Mouse (Mus musculus) cerebellum, adult 2 months (tissue): Measurements from ENCODE around the gene Ppp4r3a. TPM values are rescaled to one million over a fixed set of nuclear protein-coding genes. Genes with fewer than 3 reads are reported as not detected.
A peak's percentile ranks its signal among the peaks of the same experiment; 100 is the strongest.

ENCODE experiments used
- DNase-seq, 2 experiments: peaks; one replicate each; pipeline ENCODE4 v3.0.0; 2021
- H3K27ac ChIP-seq: fragments of 200-500 bp; 2 replicates; pipeline ENCODE4 v1.5.1; 2012; ENCODE audit warnings: low read length, control low read depth, inconsistent platforms; ENCODE audit not compliant: insufficient read depth
- H3K27me3 ChIP-seq: fragments of 200-500 bp; 2 replicates; pipeline ENCODE4 v1.6.1; 2012; ENCODE audit warnings: inconsistent platforms, mild to moderate bottlenecking, low read length, moderate library complexity; ENCODE audit not compliant: control insufficient read depth, insufficient read depth
- H3K4me1 ChIP-seq: fragments of 200-500 bp; 2 replicates; pipeline ENCODE4 v1.6.1; 2011; ENCODE audit warnings: low read length; ENCODE audit not compliant: control insufficient read depth, insufficient read depth
- H3K4me3 ChIP-seq: fragments of 200-500 bp; replicated peaks from 2 replicates; pipeline ENCODE3; 2011; ENCODE audit warnings: mild to moderate bottlenecking, low read depth, low read length, control low read depth; ENCODE audit not compliant: insufficient read depth
- CTCF ChIP-seq: fragments of 200-500 bp; IDR thresholded peaks from 2 replicates; pipeline ENCODE4 v1.5.1; 2011; ENCODE audit warnings: low read depth, mild to moderate bottlenecking, control low read depth, low read length, moderate library complexity, borderline replicate concordance; ENCODE audit not compliant: insufficient read depth
- POLR2A ChIP-seq: fragments of 200-500 bp; IDR thresholded peaks from 2 replicates; pipeline ENCODE4 v1.6.1; 2011; ENCODE audit warnings: low read length, control low read depth, borderline replicate concordance; ENCODE audit not compliant: insufficient read depth
- WGBS: fragments of 180-500 bp; shearing (Covaris S2); methylation state at CpG from one replicate; pipeline ENCODE4 v1.1.7; 2018; 5-methylcytosine and 5-hydroxymethylcytosine counted together
- polyA plus RNA-seq: library from polyadenylated mRNA; depleted of rRNA; stranded (reverse); fragments of >200 nt; gene quantifications from 2 replicates; pipeline ENCODE4 v1.2.3, GENCODE M21; 2012

Ppp4r3a gene
- polyA plus RNA-seq, 1 experiment: 35.1 TPM

DNA sequence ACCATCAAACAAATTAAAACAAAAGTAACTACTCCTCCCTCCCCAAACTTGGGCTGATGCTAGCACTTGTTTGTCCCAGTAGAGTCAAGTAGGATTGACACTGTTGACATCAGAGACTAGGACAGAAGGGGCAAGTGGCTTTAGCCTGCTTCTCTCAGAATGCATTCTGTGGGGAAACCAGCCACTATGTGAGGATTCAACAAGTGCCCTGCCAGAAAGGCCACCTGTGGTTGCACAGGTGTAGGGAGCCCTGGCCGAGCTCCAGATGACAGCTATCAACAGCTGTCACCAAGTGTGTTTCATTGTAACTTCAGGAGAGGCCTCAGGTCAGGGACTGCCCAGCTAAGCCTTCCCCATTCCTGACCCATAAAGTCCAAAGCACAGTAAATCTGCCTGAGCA lies 6.5 kb upstream of the Ppp4r3a start:
- TF ChIP-seq POLR2A: no peak
- no peak for TF ChIP-seq CTCF
- H3K27ac ChIP-seq: no peak overlapping the region
- DNase-seq: no peak
- no peaks in the 10 kb centered on the region for H3K4me1 ChIP-seq
- WGBS: 78% methylated on average over 1 of the region's 1 CpGs
- H3K27me3 ChIP-seq: no peaks in the 10 kb centered on the region
- H3K4me3 ChIP-seq: no peak overlapping the region

- no peaks in the 10 kb centered on the region; the same call in 1 of the 2 replicates for H3K4me1 ChIP-seq
- WGBS: 87% methylated on average over 1 of the region's 1 CpGs
Observed at GRCm38 (mm10) chr12:101087406-101087805, 3.9 kb upstream of the Ppp4r3a start.

DNA sequence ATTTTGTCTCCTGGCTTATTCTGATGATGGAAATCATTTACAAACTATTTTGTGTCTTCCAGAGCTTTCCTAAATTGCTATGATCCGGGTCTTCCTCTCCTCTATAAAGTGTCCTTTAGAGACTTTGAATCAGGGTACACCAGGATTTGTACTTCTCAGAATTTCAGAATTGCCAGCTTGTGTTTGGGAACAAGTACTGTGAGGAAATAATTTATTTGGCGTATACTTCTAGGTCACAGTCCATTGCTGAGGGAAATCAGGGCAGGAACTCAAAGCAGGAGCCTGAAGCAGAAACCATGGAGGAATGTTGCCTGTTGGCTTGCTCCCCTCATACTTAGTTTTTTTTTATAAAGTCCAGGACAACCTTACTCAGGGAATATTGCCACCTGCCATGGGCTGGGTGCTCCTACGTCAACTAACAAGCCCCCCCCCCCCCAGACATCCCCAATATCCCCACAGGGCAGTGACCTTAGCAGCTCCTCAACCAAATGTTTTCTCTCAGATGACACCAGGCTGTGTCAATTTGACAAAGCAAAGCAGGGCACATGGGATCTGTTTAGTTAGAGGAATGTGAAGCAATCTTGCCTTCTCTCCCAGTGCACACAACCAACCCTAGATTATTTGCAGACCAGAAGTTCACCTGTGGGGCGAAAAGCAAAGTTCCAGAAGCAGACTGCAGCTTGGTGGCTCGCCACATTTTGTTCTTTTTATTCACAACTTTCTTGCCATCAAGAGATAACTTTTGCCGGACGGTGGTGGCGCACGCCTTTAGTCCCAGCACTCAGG lies 1.6 kb upstream of the Ppp4r3a start:
- TF ChIP-seq POLR2A: no peak
- TF ChIP-seq CTCF: no peak
- no peak overlapping the region for H3K27ac ChIP-seq
- DNase-seq: no peak
- 91% methylated on average over 9 of the region's 9 CpGs for WGBS
- no peak overlapping the region for H3K4me3 ChIP-seq
- no peaks in the 10 kb centered on the region; the same call in 1 of the 2 replicates for H3K4me1 ChIP-seq
- no peaks in the 10 kb centered on the region for H3K27me3 ChIP-seq

More at GRCm38 (mm10) chr12:101087406-101087805, 3.9 kb upstream of the Ppp4r3a start:
- Histone ChIP-seq H3K27me3 (no peaks in the 10 kb centered on the region), H3K27ac (no peak overlapping the region), H3K4me3 (no peak overlapping the region)
- TF ChIP-seq POLR2A (no peak), CTCF (no peak)
- DNase-seq: no peak

DNA sequence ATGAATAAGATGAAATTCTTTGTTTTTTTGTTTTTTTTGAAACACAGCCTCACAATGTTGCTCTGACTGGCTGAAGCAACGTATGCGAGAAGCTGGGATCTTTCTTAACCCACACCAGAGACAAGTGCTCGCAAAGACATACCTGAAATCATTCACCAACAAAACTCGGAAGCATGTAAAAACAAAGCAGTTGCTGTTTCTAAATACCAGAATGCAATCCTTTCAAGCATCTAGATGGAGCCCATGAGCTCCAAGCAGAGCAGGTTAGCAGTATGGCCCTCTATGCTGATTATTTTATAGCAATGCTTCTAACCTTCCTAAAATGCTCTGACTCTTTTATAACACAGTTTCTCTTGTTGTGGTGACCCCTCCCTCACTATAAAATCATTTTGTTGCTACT lies 735 bp upstream of the Ppp4r3a start:
- 2% methylated on average over 4 of the region's 4 CpGs for WGBS
- TF ChIP-seq CTCF (no peak), POLR2A (no peak)
- Histone ChIP-seq H3K4me3 (peak overlapping the region; percentile 81), H3K27ac (no peak overlapping the region), H3K27me3 (no peaks in the 10 kb centered on the region), H3K4me1 (no peaks in the 10 kb centered on the region; the same call in 1 of the 2 replicates)
- peak in 1 of 2 experiments; percentile 9 for DNase-seq

DNA sequence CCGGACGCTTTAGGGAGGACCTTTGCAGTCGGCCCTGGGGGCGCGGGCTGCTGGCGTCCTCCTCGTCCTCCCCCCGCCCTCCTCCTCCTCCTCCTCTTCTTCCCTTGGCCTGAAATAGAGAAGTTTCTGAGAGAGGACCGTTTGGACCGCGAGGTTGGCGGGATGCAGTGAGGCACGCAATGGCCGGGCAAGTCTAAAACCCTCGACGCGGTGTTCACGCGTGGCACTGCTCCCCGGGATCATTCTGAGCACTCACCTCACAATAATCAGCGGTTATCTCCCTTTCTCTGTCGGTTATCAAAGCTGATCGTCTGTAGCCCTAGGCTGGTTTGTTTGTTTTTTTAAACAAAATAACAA lies 315 bp upstream of the Ppp4r3a start:
- Histone ChIP-seq H3K4me3 (peak overlapping the region; percentile 81), H3K27ac (peak overlapping the region; percentile 78), H3K27me3 (no peaks in the 10 kb centered on the region), H3K4me1 (no peaks in the 10 kb centered on the region; the same call in 1 of the 2 replicates)
- WGBS: under 1% methylated on average over 23 of the region's 23 CpGs
- TF ChIP-seq CTCF (no peak), POLR2A (no peak)
- DNase-seq: no peak

GRCm38 (mm10) chr12:101082296-101083075 lies 1.0 kb downstream of the Ppp4r3a start:
- no peaks in the 10 kb centered on the region for H3K27me3 ChIP-seq
- peak in 1 of 2 experiments; percentile 41 for DNase-seq
- H3K4me3 ChIP-seq: peak overlapping the region; percentile 81
- under 1% methylated on average over 69 of the region's 69 CpGs for WGBS
- H3K4me1 ChIP-seq: no peaks in the 10 kb centered on the region; the same call in 1 of the 2 replicates
- TF ChIP-seq CTCF (no peak), POLR2A (no peak)
- H3K27ac ChIP-seq: peak overlapping the region; percentile 89

GRCm38 (mm10) chr12:101077955-101078354 lies 5.5 kb downstream of the Ppp4r3a start:
- TF ChIP-seq CTCF: no peak
- DNase-seq: no peak
- no peak overlapping the region for H3K27ac ChIP-seq
- no peaks in the 10 kb centered on the region for H3K27me3 ChIP-seq
- no peaks in the 10 kb centered on the region; the same call in 1 of the 2 replicates for H3K4me1 ChIP-seq
- H3K4me3 ChIP-seq: no peak overlapping the region
